Mouse (Mus musculus) adrenal gland, postnatal 25 days (tissue): ENCODE data around the gene D630039A03Rik. TPM values are rescaled to one million over a fixed set of nuclear protein-coding genes. Genes with fewer than 3 reads are reported as not detected.
A peak's percentile ranks its signal among the peaks of the same experiment; 100 is the strongest.

ENCODE experiments used
- DNase-seq: peaks from one replicate; pipeline ENCODE4 v3.0.0; 2021; ENCODE audit warnings: mixed read lengths
- long read RNA-seq: library from polyadenylated mRNA; stranded (forward); transcript quantifications from one replicate; pipeline ENCODE4 v2.0.0, GENCODE M21; 2021
- total RNA-seq: library from RNA; stranded (reverse); gene quantifications from 2 replicates; pipeline ENCODE4 v1.2.3, GENCODE M21; 2021

The D630039A03Rik gene
- 9.2 and 10.0 TPM in 2 replicates for total RNA-seq
- long read RNA-seq, partial matches to known transcripts = 4 of 10 reads
- long read RNA-seq, other reads (novel, unspliced or antisense) = 2 of 10 reads

- DNase-seq = peak; percentile 70
Measured at GRCm38 (mm10) chr4:57916201-57916661, at the start of gene D630039A03Rik. Gene D630039A03Rik, minus strand, starts transcription at chr4:57916297.

GRCm38 (mm10) chr4:57965516-57965915 is 49.4 kb upstream of the D630039A03Rik start:
- DNase-seq = no peak

GRCm38 (mm10) chr4:57964143-57964542 is 48.0 kb upstream of the D630039A03Rik start:
- DNase-seq = no peak

GRCm38 (mm10) chr4:57959056-57959455 is 43.0 kb upstream of the D630039A03Rik start:
- no peak for DNase-seq

GRCm38 (mm10) chr4:57958098-57958497 is 42.0 kb upstream of the D630039A03Rik start:
- no peak for DNase-seq

- DNase-seq = no peak
Measured at GRCm38 (mm10) chr4:57957200-57958085, 41.3 kb upstream of the D630039A03Rik start.

- DNase-seq = peak; percentile 98
Measured at GRCm38 (mm10) chr4:57956029-57956960, 40.2 kb upstream of the D630039A03Rik start, which contains the start of gene Txn1. Gene Txn1, minus strand, starts transcription at chr4:57956411.

- peak; percentile 81 for DNase-seq
Measured at GRCm38 (mm10) chr4:57955544-57955958, 39.5 kb upstream of the D630039A03Rik start.

- no peak for DNase-seq
Measured at GRCm38 (mm10) chr4:57954991-57955390, 38.9 kb upstream of the D630039A03Rik start.

- DNase-seq = no peak
Measured at GRCm38 (mm10) chr4:57954580-57954979, 38.5 kb upstream of the D630039A03Rik start.

- DNase-seq = no peak
Measured at GRCm38 (mm10) chr4:57953796-57954195, 37.7 kb upstream of the D630039A03Rik start.

- no peak for DNase-seq
Measured at GRCm38 (mm10) chr4:57952891-57953290, 36.8 kb upstream of the D630039A03Rik start.

- no peak for DNase-seq
Measured at GRCm38 (mm10) chr4:57952416-57952815, 36.3 kb upstream of the D630039A03Rik start.

GRCm38 (mm10) chr4:57949866-57950265 is 33.8 kb upstream of the D630039A03Rik start:
- no peak for DNase-seq

GRCm38 (mm10) chr4:57947476-57947875 is 31.4 kb upstream of the D630039A03Rik start:
- DNase-seq = no peak

- no peak for DNase-seq
Measured at GRCm38 (mm10) chr4:57947036-57947435, 30.9 kb upstream of the D630039A03Rik start.

- DNase-seq = no peak
Measured at GRCm38 (mm10) chr4:57942892-57943291, 26.8 kb upstream of the D630039A03Rik start.

GRCm38 (mm10) chr4:57940631-57941030 is 24.5 kb upstream of the D630039A03Rik start:
- no peak for DNase-seq

GRCm38 (mm10) chr4:57937292-57937691 is 21.2 kb upstream of the D630039A03Rik start:
- DNase-seq = no peak

GRCm38 (mm10) chr4:57934181-57934580 is 18.1 kb upstream of the D630039A03Rik start:
- no peak for DNase-seq

GRCm38 (mm10) chr4:57930559-57931170 is 14.6 kb upstream of the D630039A03Rik start:
- no peak for DNase-seq
